Mouse (Mus musculus) midbrain, embryonic 13.5 days (tissue): ENCODE measurements around the gene Col9a1. TPM values are rescaled to one million over a fixed set of nuclear protein-coding genes. Genes with fewer than 3 reads are reported as not detected.

Experiments
- ATAC-seq: fragments of 200-750 bp; cut with Nextera tagmentation; 2 replicates; pipeline ENCODE4 v1.8.0; 2017; ENCODE audit warnings: mild to moderate bottlenecking, moderate TSS enrichment, moderate library complexity
- H3K27ac ChIP-seq: fragments of 300-500 bp; sonication (generic); 2 replicates; pipeline ENCODE4 v1.5.1; 2015; ENCODE audit warnings: inconsistent platforms, mild to moderate bottlenecking, moderate library complexity
- H3K27me3 ChIP-seq: fragments of 300-500 bp; sonication (generic); 2 replicates; pipeline ENCODE4 v1.6.1; 2015; ENCODE audit warnings: mild to moderate bottlenecking, inconsistent platforms
- H3K36me3 ChIP-seq: fragments of 300-500 bp; sonication (generic); 2 replicates; pipeline ENCODE4 v1.6.1; 2015; ENCODE audit warnings: mild to moderate bottlenecking, inconsistent platforms
- H3K4me1 ChIP-seq: fragments of 300-500 bp; sonication (generic); replicated peaks from 2 replicates; pipeline ENCODE4 v1.6.1; 2015; ENCODE audit warnings: inconsistent platforms
- H3K4me2 ChIP-seq: fragments of 300-500 bp; sonication (generic); replicated peaks from 2 replicates; pipeline ENCODE4 v1.6.1; 2015; ENCODE audit warnings: moderate library complexity, mild to moderate bottlenecking, inconsistent platforms
- H3K4me3 ChIP-seq: fragments of 300-500 bp; sonication (generic); replicated peaks from 2 replicates; pipeline ENCODE4 v1.5.1; 2015; ENCODE audit warnings: mild to moderate bottlenecking, inconsistent platforms
- H3K9ac ChIP-seq: fragments of 300-500 bp; sonication (generic); replicated peaks from 2 replicates; pipeline ENCODE4 v1.6.1; 2015; ENCODE audit warnings: mild to moderate bottlenecking, inconsistent platforms
- H3K9me3 ChIP-seq: fragments of 300-500 bp; sonication (generic); 2 replicates; pipeline ENCODE4 v1.6.1; 2016; ENCODE audit warnings: mild to moderate bottlenecking, inconsistent platforms
- WGBS: fragments of 180-500 bp; shearing (Covaris S2); methylation state at CpG from one replicate; pipeline ENCODE4 v1.1.7; 2015; 5-methylcytosine and 5-hydroxymethylcytosine counted together
- polyA plus RNA-seq: library from polyadenylated mRNA; unstranded; fragments of >200 nt; fragmentation: Nextera tagmentation; extraction: Ambion mirVana; gene quantifications from 2 replicates; pipeline ENCODE4 v1.2.1, GENCODE M21; 2015

Gene Col9a1
- polyA plus RNA-seq, 1 experiment from 2014 or later: 0.81 TPM

DNA sequence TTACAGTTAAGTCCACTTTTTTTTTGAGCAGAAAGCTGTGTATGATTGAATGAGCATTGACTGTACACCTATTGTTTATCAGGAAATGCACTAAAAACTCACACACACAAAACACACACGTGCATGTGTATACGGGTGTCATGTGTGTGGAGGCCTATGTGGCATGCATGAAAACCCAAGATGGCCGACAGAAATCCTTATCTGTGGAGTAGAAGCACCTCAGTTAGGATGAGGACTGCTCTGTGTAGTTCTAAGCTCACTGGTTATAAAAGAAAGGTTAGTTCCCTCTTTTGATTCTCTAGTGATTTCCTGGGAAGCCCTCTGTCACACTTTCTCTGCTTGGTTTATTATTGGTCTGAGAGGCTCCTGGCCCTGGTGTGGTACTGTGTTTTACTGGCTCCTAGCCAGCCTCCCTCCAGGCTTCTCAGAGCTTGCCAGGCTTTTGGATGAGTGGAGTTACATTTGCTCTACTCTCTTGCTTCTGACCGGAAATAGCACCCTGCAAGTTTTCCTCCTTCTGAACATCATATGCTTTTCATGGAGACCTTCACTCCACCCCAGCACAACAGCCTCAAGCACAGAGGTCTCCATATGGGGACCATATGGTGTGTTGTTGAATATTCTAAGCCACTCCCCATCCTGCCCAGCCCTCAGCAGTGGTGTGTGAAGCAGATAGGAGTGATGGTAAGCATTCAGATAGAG is 48.6 kb downstream of the Col9a1 start:
- Histone ChIP-seq H3K36me3 (no peaks in the 10 kb centered on the region), H3K4me3 (no peak overlapping the region), H3K9me3 (no peaks in the 10 kb centered on the region), H3K27me3 (no peaks in the 10 kb centered on the region), H3K9ac (no peak overlapping the region), H3K4me1 (peaks cover 6% of the 10 kb centered on the region; the same call in 1 of the 2 replicates), H3K27ac (no peak overlapping the region), H3K4me2 (no peak overlapping the region)
- peak; percentile 51; the same call in 1 of the 2 replicates for ATAC-seq
- 82% methylated on average over 4 of the region's 4 CpGs for WGBS

DNA sequence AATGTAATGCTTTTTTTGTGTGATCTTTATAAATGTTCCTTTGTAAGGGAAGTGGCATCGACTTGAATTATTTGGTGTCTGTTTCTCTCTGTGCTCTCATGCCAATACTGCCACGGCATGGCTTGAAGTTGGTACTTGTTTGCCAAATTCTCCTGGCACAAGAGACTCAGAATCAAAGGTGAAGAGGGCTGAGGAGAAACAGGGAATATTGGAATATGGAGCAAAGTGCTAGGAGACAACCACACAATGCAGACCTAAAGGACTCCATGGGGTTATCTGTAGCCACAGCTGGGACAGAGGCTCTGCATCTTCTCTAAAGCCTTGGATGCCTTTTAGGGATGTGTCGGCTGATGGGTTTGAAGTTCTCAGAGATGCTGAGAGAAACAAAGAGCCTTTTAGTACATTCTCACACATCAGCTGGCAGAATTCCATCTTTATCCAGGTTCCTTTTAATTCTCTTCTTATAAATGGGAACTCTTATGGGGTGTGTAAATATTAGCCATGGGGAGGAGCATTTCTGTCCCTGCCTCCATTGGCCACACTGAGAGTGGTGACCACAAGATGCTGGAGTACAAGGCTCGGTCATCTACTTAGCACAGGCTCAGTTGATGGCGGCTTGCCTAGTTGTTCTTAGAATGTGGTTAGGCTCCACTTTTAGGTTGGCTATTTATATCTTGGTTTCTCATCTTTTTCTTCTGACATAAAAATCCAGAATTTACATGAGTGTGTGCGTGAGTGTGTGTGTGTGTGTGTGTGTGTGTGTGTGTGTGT is 49.7 kb downstream of the Col9a1 start:
- peaks cover 6% of the 10 kb centered on the region; the same call in 1 of the 2 replicates for H3K4me1 ChIP-seq
- ATAC-seq: no peak
- 90% methylated on average over 6 of the region's 6 CpGs for WGBS
- H3K4me3 ChIP-seq: no peak overlapping the region
- no peaks in the 10 kb centered on the region for H3K9me3 ChIP-seq
- H3K4me2 ChIP-seq: no peak overlapping the region
- no peak overlapping the region for H3K9ac ChIP-seq
- H3K27me3 ChIP-seq: no peaks in the 10 kb centered on the region
- H3K36me3 ChIP-seq: no peaks in the 10 kb centered on the region
- no peak overlapping the region for H3K27ac ChIP-seq

DNA sequence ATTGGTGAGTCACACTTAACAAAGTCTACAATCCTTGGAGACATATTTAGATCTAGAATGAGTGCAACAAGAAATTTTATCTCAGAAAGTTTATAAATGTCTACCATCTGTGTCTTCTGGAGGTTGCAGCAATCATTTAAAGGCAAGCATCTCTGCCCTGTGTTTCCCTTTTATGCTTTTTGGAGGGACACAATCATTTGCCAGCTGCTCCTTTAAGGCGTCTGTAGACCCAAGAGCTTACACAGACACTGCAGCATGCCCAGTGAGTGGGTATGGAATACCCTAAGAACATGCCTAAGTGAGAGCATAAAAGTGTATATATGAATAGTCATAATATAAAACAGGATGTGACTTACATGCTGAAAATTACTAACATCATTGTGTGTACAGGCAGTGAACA is 52.1 kb downstream of the Col9a1 start:
- Histone ChIP-seq H3K27ac (no peak overlapping the region), H3K27me3 (no peaks in the 10 kb centered on the region), H3K4me1 (peaks cover 6% of the 10 kb centered on the region; the same call in 1 of the 2 replicates), H3K36me3 (no peaks in the 10 kb centered on the region), H3K9ac (no peak overlapping the region), H3K4me2 (no peak overlapping the region), H3K4me3 (no peak overlapping the region), H3K9me3 (no peaks in the 10 kb centered on the region)
- ATAC-seq: no peak
- WGBS: 91% methylated on average over 1 of the region's 1 CpGs

DNA sequence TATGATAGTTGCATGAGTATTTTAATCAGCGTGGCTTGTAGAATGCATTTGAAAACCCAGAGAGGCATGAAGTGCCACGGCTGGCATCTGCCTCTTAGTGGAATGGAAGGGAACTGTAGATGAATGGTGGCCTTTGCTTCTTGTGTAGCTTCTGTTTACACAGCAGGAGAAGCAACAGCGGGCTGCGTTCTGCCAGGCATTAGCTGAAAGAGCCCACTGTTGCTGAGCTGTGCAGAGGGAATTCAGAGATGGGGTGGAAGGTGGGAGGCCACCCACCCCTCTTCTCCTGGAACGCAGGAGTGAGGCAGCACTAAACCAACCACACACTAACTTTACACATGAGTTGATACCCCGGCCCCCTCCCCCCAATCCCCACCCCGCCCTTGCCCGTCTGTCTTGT is 53.0 kb downstream of the Col9a1 start:
- WGBS: 37% methylated on average over 8 of the region's 8 CpGs
- Histone ChIP-seq H3K27ac (no peak overlapping the region), H3K36me3 (no peaks in the 10 kb centered on the region), H3K9me3 (no peaks in the 10 kb centered on the region), H3K4me2 (no peak overlapping the region), H3K4me3 (no peak overlapping the region), H3K27me3 (no peaks in the 10 kb centered on the region), H3K4me1 (peaks cover 6% of the 10 kb centered on the region; the same call in 1 of the 2 replicates), H3K9ac (no peak overlapping the region)
- ATAC-seq: peak; percentile 82; the same call in 1 of the 2 replicates

DNA sequence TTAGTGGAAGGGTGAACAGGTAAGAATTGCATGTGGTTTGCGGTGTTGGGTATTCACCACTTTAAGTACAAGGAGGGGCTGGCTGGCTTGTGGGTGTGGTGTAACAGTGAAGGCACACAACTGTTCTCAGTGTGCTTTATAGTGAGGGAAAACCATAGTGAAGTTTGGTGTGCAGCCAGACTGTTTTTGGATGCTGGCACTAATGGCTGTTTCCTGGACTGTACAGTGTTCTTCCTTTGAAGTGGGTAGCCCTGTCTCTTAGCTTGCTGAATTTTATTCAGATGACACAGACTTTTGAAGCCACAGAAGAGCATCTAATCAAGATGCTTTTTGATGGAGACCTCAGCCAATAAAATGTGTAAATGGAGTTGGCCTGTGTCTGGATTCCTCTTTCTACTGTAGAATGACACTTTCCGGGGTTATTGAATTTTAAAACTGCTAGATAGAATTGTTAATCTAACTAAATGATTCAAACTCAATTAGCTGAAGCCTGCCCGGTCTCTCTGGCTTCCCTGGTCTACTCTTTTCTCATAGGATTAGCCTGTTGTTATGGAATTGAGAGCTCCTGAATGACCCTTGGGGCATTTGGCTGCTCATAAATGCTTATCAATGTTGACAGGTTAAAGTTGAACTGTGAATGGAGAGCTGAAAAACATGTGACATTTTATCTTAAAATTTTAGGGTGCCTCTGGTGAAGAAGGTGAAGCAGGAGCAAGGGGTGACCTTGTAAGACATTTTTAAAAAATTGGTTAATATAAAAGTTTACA is 54.3 kb downstream of the Col9a1 start:
- no peaks in the 10 kb centered on the region for H3K27me3 ChIP-seq
- H3K9me3 ChIP-seq: no peaks in the 10 kb centered on the region
- H3K27ac ChIP-seq: no peak overlapping the region
- no peak overlapping the region for H3K4me3 ChIP-seq
- H3K4me2 ChIP-seq: no peak overlapping the region
- H3K4me1 ChIP-seq: peaks cover 6% of the 10 kb centered on the region; the same call in 1 of the 2 replicates
- no peak overlapping the region for H3K9ac ChIP-seq
- 47% methylated on average over 3 of the region's 3 CpGs for WGBS
- ATAC-seq: no peak
- no peaks in the 10 kb centered on the region for H3K36me3 ChIP-seq

DNA sequence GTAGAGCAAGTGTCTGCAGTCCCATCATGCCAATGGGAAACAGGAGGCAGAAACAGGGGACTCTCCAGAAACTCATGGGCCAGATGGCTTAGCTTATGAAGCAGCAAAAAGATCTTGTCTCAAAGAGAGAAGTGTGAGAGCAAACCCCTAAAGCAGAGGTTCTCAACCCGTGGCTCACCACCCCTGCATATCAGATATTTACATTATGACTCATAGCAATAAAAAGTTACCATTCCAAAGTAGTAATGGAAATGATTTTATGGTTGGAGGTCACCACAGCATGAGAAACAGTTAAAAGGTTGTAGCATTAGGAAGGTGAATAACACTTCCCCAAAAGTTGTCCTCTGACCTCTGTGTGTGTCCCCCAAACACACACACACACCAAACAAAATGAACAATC is 58.9 kb downstream of the Col9a1 start:
- WGBS: 70% methylated on average over 1 of the region's 1 CpGs

DNA sequence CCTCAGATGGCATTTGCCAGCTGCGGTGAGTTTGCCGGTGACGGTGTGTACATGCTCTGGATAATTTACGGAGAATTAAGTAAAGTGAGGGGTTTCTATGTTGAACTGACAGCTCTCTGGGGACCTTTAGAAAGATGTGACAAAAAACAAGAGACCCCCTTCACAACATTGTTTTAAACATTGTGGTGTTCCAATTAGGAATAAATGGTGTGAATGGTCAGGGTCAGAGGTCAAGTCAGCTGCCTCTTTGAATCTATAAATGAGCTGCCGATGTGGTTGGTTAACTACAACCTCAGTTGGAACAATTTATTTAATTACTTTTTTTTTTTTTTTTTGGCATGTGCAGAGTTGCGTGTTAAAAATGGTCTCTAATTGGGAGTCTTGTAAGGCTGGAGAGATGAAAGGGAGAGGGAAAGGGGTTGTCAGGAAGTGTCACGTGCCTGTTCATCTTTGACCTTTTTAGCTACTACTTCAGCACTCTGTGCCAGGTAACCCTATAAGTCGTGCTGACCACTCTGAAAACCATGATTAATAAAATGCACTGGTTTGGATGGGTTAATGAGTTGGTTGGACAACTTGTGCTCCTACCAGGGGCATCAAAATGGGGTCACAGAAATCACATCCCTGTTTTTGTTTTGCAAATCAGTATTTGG is 62.8 kb downstream of the Col9a1 start:
- Histone ChIP-seq H3K4me1 (no peaks in the 10 kb centered on the region), H3K27ac (no peak overlapping the region), H3K4me3 (no peak overlapping the region), H3K4me2 (no peak overlapping the region), H3K9ac (no peak overlapping the region), H3K36me3 (no peaks in the 10 kb centered on the region), H3K27me3 (no peaks in the 10 kb centered on the region), H3K9me3 (no peaks in the 10 kb centered on the region)
- 20% methylated on average over 8 of the region's 8 CpGs for WGBS
- no peak for ATAC-seq

More for the DNA sequence above, 58.9 kb downstream of the Col9a1 start:
- ATAC-seq: no peak
- no peak overlapping the region for H3K4me2 ChIP-seq
- H3K9ac ChIP-seq: no peak overlapping the region
- H3K27me3 ChIP-seq: no peaks in the 10 kb centered on the region
- H3K36me3 ChIP-seq: no peaks in the 10 kb centered on the region
- H3K4me1 ChIP-seq: no peaks in the 10 kb centered on the region
- no peak overlapping the region for H3K4me3 ChIP-seq
- H3K9me3 ChIP-seq: no peaks in the 10 kb centered on the region
- H3K27ac ChIP-seq: no peak overlapping the region

DNA sequence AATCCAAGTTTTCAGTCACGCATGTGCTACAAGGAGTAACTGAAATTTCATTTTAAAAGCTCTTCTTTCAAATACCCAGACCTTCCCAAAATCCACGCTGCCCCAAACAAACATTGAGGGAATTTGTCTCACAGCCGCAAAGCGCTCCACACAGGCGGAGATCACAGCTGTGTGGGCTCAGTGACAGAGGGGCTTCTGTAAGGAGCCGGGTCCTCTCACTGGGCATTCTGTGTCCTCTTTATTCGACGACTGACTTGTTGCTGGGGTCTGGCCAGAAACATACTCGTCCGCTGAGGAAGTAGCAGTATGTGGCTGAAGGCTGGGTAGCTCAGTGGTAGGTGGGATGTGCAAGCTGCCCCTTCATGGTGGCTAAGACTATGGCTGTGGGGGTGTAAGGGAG is 67.5 kb downstream of the Col9a1 start:
- no peaks in the 10 kb centered on the region for H3K36me3 ChIP-seq
- no peak for ATAC-seq
- H3K9ac ChIP-seq: no peak overlapping the region
- H3K27me3 ChIP-seq: no peaks in the 10 kb centered on the region
- H3K4me2 ChIP-seq: no peak overlapping the region
- no peaks in the 10 kb centered on the region for H3K9me3 ChIP-seq
- H3K4me3 ChIP-seq: no peak overlapping the region
- H3K27ac ChIP-seq: no peak overlapping the region
- 83% methylated on average over 10 of the region's 10 CpGs for WGBS
- peaks cover 10% of the 10 kb centered on the region for H3K4me1 ChIP-seq

DNA sequence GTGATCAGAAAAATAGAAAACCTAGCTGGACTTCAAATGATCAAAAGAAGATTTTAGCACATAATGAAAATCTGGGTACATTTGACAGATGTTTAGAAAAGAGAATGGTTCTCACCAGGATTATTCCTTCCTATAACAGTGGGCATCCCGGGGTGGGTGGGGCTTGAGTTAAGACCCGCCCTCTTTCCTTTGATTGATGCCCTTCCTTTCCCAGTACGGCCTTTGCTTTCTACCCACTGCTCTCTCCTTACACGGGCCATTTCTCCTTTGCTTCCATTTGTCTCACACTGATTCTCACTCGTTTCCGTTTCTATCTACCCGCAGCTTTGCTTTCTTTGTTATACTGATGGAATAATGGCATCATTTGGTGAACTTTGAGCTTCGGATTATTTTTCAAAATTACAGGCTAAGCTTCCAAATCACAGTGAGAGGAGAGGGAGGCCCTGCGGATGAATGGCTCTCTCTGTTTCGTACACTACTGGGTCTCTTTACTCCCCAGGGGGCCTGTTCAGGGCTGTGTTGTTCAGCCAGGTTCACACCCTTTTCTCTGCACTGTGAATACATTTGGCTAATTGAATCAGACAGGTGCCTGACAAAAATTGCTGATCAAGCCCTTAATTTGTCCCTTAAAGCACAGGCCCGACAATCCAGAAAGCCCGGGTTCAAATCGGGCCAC is 68.4 kb downstream of the Col9a1 start:
- 49% methylated on average over 13 of the region's 13 CpGs for WGBS

DNA sequence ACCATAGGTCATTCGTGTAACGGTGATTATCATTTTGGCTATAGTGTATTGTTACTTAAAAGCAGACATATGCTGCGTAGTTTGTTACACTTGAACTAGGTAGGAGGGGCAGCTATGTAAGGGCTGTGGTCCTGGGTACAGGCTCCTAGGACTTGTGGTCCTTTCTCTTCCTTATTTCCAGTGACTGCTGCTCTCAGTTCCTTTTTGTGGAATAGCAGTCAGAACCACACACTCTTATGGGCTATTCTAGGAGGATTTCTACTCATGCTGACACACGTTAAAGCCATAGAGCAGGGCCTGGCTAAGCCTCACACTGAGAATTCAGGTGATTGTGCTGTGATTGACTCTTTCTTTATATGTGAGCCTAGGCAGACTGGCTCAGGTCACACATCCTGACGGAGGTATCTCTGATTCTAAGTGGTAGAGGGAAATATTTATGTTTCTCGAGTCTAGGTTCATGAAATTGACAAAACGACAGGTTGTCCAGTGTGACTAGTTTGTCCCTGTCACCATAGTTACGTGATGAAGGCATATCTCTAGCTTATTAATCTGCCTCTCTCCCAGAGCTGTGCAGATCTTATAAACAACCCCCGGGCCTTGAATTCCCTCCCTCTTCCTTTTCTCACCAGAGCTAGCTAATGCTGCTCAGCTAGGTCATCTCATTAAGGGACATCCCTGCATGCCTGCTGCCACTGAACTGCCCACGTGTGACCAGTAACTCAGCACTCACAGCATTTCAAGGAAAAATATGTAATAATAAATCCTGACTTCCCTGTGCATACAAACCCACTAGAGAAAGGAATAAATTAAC is 71.1 kb downstream of the Col9a1 start:
- H3K9me3 ChIP-seq: no peaks in the 10 kb centered on the region
- no peak overlapping the region for H3K4me3 ChIP-seq
- no peaks in the 10 kb centered on the region for H3K27me3 ChIP-seq
- H3K9ac ChIP-seq: no peak overlapping the region
- WGBS: 73% methylated on average over 10 of the region's 10 CpGs
- peak overlapping the region; percentile 25; the same call in 1 of the 2 replicates for H3K27ac ChIP-seq
- no peaks in the 10 kb centered on the region for H3K36me3 ChIP-seq
- peak; percentile 84 for ATAC-seq
- no peak overlapping the region for H3K4me2 ChIP-seq
- H3K4me1 ChIP-seq: peaks cover 10% of the 10 kb centered on the region

More for the DNA sequence above, 68.4 kb downstream of the Col9a1 start:
- Histone ChIP-seq H3K4me3 (no peak overlapping the region), H3K36me3 (no peaks in the 10 kb centered on the region), H3K27ac (no peak overlapping the region), H3K27me3 (no peaks in the 10 kb centered on the region), H3K4me1 (peaks cover 10% of the 10 kb centered on the region), H3K9ac (no peak overlapping the region), H3K4me2 (no peak overlapping the region), H3K9me3 (no peaks in the 10 kb centered on the region)
- peak; percentile 61 for ATAC-seq
